Mouse (Mus musculus) E14TG2a.4 (cell line): ENCODE data around the gene Gcm2.

ENCODE experiments used
- CTCF ChIP-seq: conservative IDR thresholded peaks from 2 replicates; pipeline ENCODE4 v1.5.1; 2014; ENCODE audit warnings: low read length
- NANOG ChIP-seq: IDR thresholded peaks from 2 replicates; pipeline ENCODE4 v1.6.1; 2014; ENCODE audit warnings: borderline replicate concordance, low read length, mixed read lengths

DNA sequence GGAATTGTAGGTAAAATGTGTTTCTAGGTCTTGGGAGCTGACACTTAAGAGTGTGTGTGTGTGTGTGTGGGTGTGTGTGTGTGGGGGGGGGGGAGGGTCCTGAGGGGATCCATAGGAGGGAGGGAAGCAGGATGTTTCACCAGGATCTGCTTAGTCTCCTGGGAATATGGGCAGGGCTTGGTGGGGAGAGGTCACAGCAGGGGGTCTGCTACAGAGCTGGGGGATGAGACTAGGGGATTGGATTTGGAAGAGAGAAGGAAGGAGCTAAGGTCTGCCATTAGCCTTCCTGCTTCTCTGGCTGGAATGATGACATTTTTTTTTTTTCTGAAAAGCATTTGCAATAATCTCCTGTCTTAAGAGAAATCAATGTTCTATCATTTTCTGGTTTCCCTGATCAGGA, 22.1 kb downstream of the Gcm2 start:
- TF ChIP-seq CTCF (no peak), NANOG (no peak)
